Mouse (Mus musculus): ENCODE measurements around the gene Timp3.

DNA sequence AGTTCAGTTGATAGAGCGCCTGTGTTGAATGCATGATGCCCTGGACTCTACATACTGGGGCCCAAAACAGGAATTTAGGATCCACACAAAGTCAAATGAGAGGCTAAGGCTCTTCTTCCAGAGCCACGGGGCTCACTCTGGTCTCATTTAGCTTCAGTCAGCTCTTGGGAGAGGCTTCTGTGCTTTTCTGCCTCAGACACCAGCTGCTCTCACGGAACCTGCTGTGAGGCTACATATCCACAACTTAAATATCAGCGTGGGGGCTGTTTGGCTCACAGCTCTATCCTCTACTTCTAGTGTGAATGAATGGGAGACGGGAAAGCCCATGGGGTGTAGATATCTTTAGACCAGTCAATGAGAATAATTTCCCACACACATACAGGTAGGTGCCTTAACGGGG lies 88.6 kb downstream of the Timp3 start:
- TF ChIP-seq CTCF (IDR thresholded peaks at IDR 0.05; ENCODE audit: extremely low read depth, insufficient read depth, insufficient read length, insufficient replicate concordance) = no peak
- TF ChIP-seq POLR2A (IDR thresholded peaks at IDR 0.05; ENCODE audit: low read depth, low read length) = no peak
